Mouse (Mus musculus) T-helper 1 cell (primary cell): ENCODE measurements around the gene Magi1.

ENCODE experiments used
- in situ Hi-C: fragments of 300-600 bp; cut with MboI, MseI; formaldehyde crosslinking; loops from one replicate; pipeline ENCODE4 v1.15.1; 2025; ENCODE audit warnings: high pct_unique_total_duplicates

Gene Magi1

GRCm38 (mm10) chr6:94203642-94204145 lies 80.0 kb downstream of the Magi1 start:
- in situ Hi-C loops, result no loop called here

DNA sequence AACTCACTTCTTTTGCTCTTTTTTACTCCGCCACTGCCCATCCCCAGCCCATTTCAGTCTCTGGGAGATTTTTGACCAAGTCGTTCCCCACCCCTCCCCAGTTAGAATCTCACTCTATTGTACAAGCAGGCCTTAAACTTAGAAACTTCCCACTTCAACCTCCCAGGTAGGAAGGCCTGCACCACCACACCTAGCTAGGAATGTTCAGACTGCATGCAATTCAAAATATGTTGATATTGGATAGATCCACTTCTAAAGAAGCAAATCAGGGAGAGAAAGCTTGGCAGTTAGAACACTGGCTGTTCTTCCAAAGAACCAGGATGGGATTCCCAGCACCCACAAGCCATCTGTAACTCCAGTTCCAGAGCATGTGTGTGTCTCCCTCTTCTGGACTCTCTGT lies 81.8 kb downstream of the Magi1 start:
- in situ Hi-C loops, result no loop called here

DNA sequence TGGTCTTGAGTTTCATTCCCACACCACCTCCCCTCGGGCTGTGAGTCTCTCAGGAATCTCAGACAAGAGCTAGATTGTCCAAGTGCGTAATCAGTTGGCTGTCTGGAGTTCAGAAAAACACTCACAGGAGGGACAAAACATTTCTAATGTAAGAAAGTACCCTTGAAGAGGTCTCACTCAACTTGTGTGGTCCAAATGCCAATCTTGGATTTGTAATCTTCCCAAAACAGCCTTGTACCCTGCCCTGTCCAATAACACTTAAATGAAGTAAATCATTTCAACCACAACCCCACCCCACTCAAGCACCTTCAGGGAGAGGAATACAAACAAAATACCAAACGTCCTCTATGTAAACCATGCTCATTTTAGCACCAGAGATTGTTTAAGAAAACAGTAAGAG lies 82.8 kb downstream of the Magi1 start:
- in situ Hi-C loops, result no loop called here

DNA sequence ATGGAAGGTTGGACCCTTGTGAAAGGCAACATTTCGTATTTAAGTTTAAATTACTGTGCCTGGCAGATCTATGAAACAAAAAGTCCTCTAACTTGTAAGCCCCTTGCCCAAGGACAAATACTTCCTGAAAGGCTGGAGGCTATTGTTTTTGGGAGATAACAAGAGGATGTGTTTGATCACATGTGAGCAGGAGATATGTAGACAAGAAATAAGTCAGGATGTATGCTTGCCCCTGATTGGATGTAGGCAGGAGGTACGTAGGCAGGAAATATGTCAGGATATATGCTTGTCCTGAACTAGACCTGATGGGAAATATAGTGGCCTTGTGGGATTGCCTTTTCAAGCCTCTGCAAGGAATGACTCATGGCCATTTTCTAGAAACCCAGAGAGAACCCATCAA lies 84.0 kb downstream of the Magi1 start:
- in situ Hi-C loops, result no loop called here

DNA sequence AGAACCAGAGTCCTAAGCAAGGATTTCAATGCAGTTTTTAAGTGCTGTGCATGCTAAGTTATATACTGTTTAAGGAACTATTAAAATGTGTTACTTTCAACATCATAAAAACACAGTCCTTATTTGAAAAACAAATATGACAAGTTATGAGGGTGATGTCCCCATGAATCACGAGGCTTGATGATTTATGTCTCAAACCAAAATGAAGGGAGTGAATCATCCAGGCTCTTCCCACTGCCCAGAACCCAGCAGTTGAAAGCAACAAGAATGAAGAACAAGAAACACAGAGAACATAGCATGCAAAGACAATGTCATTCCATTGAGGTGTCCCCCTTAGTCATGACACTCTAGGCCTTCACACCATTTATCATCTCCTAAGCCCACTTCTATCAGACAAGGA lies 85.9 kb downstream of the Magi1 start:
- in situ Hi-C loops, result no loop called here

DNA sequence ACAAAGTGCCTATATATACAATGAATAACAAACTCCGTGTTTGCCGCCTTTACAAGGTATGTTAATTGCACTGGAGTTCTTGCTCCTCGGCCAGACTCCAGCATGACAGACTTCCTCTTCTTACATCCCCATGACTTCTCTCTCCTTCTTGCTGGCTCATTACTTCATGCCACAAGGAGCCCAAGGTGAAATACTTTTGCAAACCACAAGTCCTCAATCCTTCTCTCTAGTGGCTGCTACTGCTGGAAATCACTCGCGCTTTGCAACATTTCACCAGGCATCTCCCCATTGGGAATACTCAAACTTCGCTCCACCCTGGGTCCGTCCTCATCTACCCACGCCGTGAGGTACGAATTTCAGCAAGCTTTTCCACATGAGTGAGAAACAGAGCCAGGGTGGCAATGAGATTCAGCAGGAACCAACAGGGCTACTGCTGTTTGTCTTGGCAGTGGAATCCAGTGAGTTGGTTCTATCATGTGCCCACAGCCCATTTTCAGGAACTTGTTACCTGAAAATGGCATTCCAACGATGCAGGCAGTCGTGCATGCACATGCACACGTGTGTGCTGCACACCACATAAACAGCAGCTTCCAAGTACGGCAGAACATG lies 88.3 kb downstream of the Magi1 start:
- in situ Hi-C loops, result no loop called here

GRCm38 (mm10) chr6:94190830-94191229 lies 92.9 kb downstream of the Magi1 start:
- in situ Hi-C loops, result no loop called here

DNA sequence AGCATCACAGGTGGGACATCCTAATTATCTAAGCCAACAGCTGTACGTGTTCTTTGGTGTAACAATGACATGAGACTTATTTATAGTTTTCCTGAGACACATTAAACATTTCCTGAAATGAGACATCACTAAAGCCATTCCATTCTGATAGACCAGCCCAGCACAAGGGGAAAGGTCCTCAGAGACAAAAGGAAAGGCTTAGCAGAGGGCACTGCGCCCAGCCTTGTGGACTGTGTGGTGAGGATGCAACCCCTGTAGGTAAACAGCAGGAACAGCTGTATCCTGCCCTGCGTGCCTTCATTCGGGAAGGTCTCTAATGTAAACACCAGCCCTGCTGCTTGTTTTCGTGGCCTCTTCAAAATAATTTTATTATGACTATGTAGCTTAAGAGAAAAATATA lies 94.3 kb downstream of the Magi1 start:
- in situ Hi-C loops, result no loop called here

DNA sequence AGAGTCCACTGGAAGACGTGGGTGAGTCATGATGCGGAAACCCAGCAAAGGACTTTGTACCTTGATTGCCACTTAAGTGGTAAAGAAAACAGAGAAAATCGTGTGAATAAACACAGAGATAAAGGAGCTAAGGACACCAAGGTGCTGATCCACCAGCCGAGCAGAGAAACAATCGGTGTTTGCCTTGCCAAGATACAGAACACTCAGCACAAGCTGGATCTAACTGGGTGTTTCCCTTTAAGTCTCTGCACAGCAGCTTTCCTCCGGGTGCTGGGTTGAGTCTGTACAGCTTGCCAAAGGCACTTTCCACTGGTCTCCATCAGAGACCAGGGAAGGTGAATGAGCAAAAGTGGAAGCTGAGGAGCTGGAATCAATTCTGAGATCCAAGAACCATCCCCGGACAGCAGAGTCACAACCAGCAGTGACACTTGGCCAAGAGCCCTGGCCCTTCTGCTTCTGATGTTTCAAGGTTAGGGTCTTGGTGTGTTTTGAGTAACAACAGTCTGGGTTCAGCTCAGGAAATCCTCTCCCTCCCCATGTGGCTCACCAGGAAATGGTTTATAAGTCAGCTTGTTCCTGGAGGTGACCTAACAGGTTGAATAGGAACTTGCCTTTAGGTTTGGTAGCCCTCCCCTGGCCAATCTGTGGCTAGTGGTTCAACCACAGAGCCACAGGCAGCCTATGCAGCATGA lies 96.9 kb downstream of the Magi1 start:
- in situ Hi-C loops, result no loop called here

DNA sequence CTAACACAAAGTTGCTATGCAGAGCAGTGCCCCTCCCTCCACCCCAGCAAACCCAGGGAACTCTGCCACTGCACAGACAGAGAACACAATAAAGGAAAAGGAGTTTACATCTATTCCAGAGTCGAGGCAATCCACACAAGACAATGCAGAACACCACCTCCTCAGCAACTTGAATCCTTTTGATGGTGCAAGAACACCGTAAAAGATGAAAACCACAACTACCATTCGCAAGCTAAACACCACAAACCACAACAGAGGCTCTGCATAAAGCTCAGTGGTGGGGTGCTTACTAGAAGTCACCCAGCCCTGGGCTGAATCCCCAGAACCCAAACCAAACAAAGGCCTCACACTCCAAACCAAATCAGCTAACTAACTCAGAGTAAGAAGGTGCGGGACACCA lies 99.4 kb downstream of the Magi1 start:
- in situ Hi-C loops, result no loop called here

- in situ Hi-C loops, result no loop called here
These were observed 100.3 kb downstream of the Magi1 start for GRCm38 (mm10) chr6:94183354-94183851.

DNA sequence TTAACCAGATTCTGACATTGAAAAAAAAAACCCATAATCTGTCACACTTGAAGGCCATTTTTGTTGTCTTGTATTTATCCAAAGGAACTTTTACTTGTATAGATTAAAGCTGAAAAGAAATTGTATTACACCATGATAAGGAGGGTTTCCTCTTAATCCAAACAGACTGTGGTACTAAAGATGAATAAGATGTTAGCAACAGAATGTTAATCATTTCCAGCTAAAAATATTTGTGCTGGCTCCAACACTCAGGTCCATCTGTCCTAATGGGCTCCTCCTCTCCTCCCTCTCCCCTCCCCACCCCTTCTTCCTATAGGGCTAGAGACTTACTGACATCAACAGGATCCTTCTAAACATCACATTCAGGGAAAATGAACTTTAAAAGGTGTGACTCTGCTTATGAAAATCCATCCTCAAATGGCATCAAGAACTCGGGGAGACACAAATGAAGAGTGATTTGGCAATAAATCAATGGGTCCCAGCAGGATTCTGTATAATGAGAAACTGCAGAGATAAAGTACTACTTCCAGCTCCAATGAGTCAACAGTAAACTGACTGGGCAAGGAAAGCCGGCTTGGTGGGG lies 102.0 kb downstream of the Magi1 start:
- in situ Hi-C loops, result no loop called here

GRCm38 (mm10) chr6:94180331-94181150 lies 103.2 kb downstream of the Magi1 start:
- in situ Hi-C loops, result no loop called here

DNA sequence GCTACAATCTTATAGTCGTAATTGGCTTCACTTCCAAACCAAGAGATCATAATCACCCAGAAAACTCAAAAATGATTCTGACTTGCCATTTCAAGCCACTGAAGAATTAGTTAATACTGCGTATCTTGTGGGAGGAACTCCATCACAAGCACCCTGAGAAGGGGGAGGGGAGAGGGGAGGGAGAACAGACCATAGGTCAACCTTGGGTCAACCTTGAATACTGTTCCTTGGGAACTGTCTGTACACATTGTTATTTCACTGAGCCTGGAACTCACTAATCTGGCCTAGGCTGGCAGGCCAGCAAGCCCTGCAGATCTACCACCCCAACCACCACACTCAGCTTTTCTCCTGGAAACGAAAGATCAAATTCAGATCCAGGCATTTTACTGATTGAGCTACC lies 106.2 kb downstream of the Magi1 start:
- in situ Hi-C loops, result no loop called here

GRCm38 (mm10) chr6:94176705-94177104 lies 107.0 kb downstream of the Magi1 start:
- in situ Hi-C loops, result no loop called here

DNA sequence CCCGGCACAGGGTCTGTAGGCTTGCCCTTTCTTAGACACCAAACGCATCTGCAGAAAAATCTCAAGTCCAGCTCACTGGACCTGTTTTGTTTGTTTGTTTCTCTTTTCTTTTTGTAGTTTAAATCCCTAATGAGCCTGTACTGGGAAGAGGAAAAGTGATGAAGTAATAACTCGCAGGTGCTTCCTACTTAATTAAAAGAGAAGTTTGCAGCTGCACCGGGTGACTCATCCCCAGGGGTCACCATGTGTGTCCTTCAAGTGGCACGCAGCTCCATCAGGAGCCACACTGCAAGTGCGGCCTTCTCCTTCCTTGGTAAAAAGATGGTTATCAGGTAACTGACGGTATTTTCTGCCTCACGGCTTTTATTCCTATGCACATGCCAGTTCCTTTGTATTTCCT lies 112.5 kb downstream of the Magi1 start:
- in situ Hi-C loops, result no loop called here

DNA sequence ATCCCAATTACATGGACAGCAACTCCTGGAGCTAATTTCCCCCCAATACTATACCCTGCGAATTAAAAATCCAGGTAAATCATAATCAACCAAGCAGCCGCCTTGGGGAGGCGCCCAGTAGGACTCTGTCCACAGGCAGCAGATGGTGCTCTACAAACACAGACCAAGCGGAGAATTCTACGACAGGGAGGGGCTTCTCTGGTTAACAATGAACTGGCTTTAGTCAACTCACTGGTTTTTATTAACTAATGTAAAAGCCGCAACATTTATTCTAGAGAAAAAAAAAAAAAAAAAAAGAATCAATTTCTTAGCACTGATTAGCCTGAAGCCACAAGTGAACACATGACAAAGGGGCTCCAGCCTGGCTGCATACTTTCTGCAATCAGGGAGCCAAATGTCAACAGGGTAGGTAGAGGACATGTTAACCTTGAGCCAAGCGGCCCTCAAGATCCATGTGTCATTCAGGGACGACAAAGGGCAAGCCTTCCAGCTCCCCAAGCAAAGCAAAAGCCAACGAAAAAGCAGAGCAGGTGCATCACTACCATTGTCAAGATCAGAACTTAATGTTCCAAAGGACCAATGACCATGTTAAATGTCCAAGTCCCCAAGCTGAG lies 114.0 kb downstream of the Magi1 start:
- in situ Hi-C loops, result no loop called here

- in situ Hi-C loops, result no loop called here
These were observed 117.8 kb downstream of the Magi1 start for GRCm38 (mm10) chr6:94165951-94166350.

DNA sequence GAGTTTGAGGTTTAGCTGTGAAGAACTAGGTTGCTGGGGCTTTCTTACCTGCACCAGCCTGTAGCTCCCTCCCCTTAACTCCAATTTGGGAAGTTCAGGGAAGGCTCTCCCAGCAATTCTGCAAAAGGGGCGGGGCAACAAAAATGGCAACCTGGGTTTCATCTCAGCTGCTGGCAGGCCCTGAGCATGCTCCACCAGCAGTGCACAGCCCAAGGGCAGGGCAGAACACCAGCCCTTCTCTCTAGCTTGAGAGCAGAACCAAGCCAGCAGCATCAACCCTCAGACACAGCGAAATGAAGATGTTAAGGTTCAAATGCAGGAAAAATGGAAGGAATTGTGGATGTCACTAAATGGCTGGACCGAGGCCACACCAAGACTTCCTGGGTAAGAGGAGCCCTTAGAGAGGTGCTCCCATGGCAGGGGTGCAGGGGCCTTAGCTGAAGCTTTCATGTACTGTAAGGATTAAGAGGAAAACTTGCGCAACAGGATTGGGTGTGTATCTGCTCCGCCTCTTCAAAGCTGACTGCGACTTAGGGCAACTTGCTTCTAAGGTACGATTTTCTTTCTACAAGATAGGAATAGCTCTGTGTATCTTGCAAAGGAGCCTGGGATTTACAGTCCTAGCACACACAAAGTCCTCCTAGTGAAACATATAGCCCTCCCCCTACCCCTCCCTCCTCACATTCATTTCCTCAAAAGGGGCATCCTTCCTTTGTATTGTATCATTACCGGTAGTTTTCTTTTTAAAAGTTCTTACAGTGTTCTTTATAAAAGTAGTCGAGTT lies 118.8 kb downstream of the Magi1 start:
- in situ Hi-C loops, result no loop called here

GRCm38 (mm10) chr6:94163325-94163995 lies 120.3 kb downstream of the Magi1 start:
- in situ Hi-C loops, result no loop called here
